Mouse (Mus musculus): ENCODE measurements around the gene Olfr972. TPM values are rescaled to one million over a fixed set of nuclear protein-coding genes. Genes with fewer than 3 reads are reported as not detected.
"Not testable (repeated sequence)": the region's sequence is repeated elsewhere in the genome, so short reads cannot be mapped to it uniquely, and the experiment has no call there.

Olfr972 gene
- not detected in 2 replicates for polyA plus RNA-seq (2015; fragmentation: Nextera tagmentation; extraction: Ambion mirVana)

DNA sequence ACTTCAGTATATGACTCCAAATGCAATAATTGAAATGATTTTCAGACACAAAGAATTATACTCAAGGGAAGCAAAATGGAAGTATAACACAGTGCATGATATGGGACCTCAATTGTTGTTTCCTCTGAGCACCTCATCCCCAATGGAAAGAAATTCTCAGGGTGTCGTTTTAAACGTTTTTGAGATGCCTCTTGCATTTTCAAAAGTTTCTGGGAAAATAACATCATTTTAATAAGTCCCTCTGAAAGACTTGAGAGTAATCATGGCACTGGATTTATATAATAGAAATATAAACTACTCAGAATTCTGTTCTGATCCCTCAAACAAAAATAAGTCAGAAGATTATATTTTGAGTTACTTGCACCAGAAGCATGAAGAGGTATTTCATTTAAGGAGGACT, at the start of gene Olfr972:
Olfr972 (plus strand) TSS at position 301 of the 400 bp plus-strand sequence.
- DNase-seq (no peak), ATAC-seq (no peak)
- Histone ChIP-seq H3K27ac (ENCODE audit: low read depth) (no peak within 1 kb of the TSS), H3K4me3 (ENCODE audit: low read depth, low read length) (no peak within 1 kb of the TSS), H3K4me1 (ENCODE audit: insufficient read depth) (no peaks in the 10 kb centered on the region), H3K9ac (replicated peaks) (no peak within 1 kb of the TSS), H3K9me3 (ENCODE audit: low read length) (no peaks in the 10 kb centered on the region), H3K4me2 (ENCODE audit: low read depth, low read length) (no peak within 1 kb of the TSS), H3K36me3 (replicated peaks; ENCODE audit: insufficient read depth, low read length) (no peaks in the 10 kb centered on the region), H3K27me3 (ENCODE audit: insufficient read depth, low read length) (no peaks in the 10 kb centered on the region)
- 43% methylated on average over 2 of the region's 2 CpGs for WGBS (ENCODE audit: insufficient replicate concordance)
- TF ChIP-seq CTCF (IDR thresholded peaks at IDR 0.05; ENCODE audit: low read depth) (no peak), EP300 (IDR thresholded peaks at IDR 0.05; ENCODE audit: low read depth) (no peak)

GRCm38 (mm10) chr9:39836576-39836975, 29.6 kb upstream of the Olfr972 start, which contains the start of gene Olfr971:
Gene Olfr971 (plus strand): TSS chr9:39836876.
- not testable (repeated sequence) for H3K4me1 ChIP-seq (ENCODE audit: insufficient read depth); DNase-seq; H3K9me3 ChIP-seq (ENCODE audit: low read length); H3K27ac ChIP-seq (ENCODE audit: low read depth); H3K4me3 ChIP-seq (ENCODE audit: low read depth, low read length); H3K36me3 ChIP-seq (replicated peaks; ENCODE audit: insufficient read depth, low read length); H3K27me3 ChIP-seq (ENCODE audit: insufficient read depth, low read length); H3K4me2 ChIP-seq (ENCODE audit: low read depth, low read length); H3K9ac ChIP-seq (replicated peaks); ATAC-seq
- 74% methylated on average over 1 of the region's 2 CpGs for WGBS (ENCODE audit: insufficient replicate concordance)

GRCm38 (mm10) chr9:39871986-39872385, 5.8 kb downstream of the Olfr972 start:
- H3K9ac ChIP-seq (replicated peaks); H3K36me3 ChIP-seq (replicated peaks; ENCODE audit: insufficient read depth, low read length); H3K27ac ChIP-seq (ENCODE audit: low read depth); H3K27me3 ChIP-seq (ENCODE audit: insufficient read depth, low read length); H3K4me3 ChIP-seq (ENCODE audit: low read depth, low read length); H3K9me3 ChIP-seq (ENCODE audit: low read length); ATAC-seq; DNase-seq; H3K4me2 ChIP-seq (ENCODE audit: low read depth, low read length); H3K4me1 ChIP-seq (ENCODE audit: insufficient read depth): not testable (repeated sequence)
- 59% methylated on average over 1 of the region's 1 CpGs for WGBS (ENCODE audit: insufficient replicate concordance)

DNA sequence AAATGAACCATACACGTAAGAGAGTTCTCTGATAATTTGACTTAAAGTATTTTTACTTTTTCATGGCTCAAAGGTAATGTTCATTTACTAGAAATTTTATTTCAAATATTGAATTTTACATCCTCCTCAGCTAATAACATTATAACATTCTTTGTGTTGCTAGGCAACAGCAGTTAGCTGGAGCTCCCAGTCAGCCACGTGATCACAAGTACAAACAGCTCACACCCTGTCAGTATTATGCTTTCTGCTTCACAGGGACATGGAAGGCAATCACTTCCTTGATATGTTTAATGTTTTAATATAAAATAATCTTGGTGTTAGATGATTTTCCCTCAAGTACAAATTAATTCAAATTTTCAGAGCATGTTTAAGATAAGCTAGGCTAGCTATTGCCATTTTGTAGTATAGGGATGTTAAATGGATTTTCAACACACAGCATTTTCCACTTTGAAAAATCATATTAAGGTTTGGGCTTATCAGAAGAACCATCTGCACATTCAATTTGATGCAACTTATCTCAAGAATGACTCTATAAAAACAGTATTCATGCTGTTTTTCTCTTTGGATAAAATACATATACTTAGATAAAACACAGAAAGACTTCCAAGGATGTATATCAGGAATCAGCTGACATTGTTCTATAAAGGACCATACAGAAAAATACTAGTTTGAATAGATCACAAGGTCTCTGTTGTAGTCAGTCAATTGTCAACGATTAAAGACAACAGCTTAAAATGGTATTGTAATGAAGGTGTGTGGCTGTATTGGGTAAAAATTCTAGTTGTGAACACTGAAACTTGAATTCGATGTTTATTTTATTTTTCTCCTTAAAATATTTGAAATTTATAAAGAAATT, 11.5 kb downstream of the Olfr972 start:
- WGBS (ENCODE audit: insufficient replicate concordance), result no CpG with 5 or more reads among the region's 4 CpGs
- H3K4me1 ChIP-seq (ENCODE audit: insufficient read depth); H3K4me3 ChIP-seq (ENCODE audit: low read depth, low read length); H3K27ac ChIP-seq (ENCODE audit: low read depth); H3K9ac ChIP-seq (replicated peaks); H3K27me3 ChIP-seq (ENCODE audit: insufficient read depth, low read length); H3K9me3 ChIP-seq (ENCODE audit: low read length); H3K4me2 ChIP-seq (ENCODE audit: low read depth, low read length); DNase-seq; H3K36me3 ChIP-seq (replicated peaks; ENCODE audit: insufficient read depth, low read length); ATAC-seq: not testable (repeated sequence)

DNA sequence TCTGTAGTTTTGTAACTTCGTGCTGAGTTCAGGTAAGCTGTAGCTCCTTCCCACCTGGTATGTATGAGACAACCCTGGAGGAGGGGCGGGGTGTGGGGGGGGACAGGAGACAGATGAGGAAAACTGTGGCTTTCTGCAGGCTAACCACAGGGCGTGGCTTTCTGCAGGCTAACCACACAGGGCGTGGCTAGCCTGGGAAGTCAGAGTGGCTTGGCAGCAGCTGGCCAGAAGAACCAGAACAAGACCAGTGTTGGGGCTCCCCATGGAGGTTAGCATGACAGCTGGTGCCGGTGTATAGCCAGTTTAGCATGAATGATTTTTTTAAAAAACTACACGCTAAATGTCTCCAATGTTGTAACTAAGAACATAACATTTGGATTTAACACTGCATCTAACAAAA, 38.9 kb downstream of the Olfr972 start:
- no peak overlapping the region for H3K4me2 ChIP-seq (ENCODE audit: low read depth, low read length)
- H3K4me1 ChIP-seq (ENCODE audit: insufficient read depth), result no peaks in the 10 kb centered on the region
- H3K27me3 ChIP-seq (ENCODE audit: insufficient read depth, low read length), result no peaks in the 10 kb centered on the region
- H3K27ac ChIP-seq (ENCODE audit: low read depth), result no peak overlapping the region
- H3K36me3 ChIP-seq (replicated peaks; ENCODE audit: insufficient read depth, low read length), result no peaks in the 10 kb centered on the region
- no peak overlapping the region for H3K4me3 ChIP-seq (ENCODE audit: low read depth, low read length)
- TF ChIP-seq EP300 (IDR thresholded peaks at IDR 0.05; ENCODE audit: low read depth) (no peak), CTCF (IDR thresholded peaks at IDR 0.05; ENCODE audit: low read depth) (no peak)
- ATAC-seq, result peak; percentile 38; the same call in 1 of the 2 replicates
- no peaks in the 10 kb centered on the region for H3K9me3 ChIP-seq (ENCODE audit: low read length)
- H3K9ac ChIP-seq (replicated peaks), result no peak overlapping the region
- WGBS (ENCODE audit: insufficient replicate concordance), result 34% methylated on average over 6 of the region's 6 CpGs
- peak; percentile 20 for DNase-seq

DNA sequence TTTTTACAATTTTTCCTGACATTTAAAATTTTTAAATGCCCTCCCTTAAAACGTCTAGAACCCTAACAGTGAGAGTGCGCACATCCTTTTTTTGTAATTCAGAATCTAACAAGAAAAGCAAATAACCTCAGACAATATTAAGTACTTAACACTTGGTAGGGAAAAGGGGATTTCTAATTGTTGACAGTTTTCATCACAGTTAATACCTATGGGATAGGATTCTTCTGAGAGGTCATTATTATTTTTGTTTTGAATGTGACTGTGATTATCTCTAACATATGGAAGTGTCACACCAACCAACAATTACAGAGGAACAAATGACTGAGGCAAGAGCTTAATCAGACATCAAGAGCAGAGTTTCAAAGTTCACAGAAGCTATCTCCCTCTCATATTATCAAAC, 40.8 kb downstream of the Olfr972 start, which contains the start of gene Olfr229:
Olfr229 (plus strand) TSS at position 301 of the 400 bp plus-strand sequence.
- Histone ChIP-seq H3K4me1 (ENCODE audit: insufficient read depth) (no peaks in the 10 kb centered on the region), H3K27me3 (ENCODE audit: insufficient read depth, low read length) (no peaks in the 10 kb centered on the region)

More for the DNA sequence above, 40.8 kb downstream of the Olfr972 start, which contains the start of gene Olfr229:
- no peak for ATAC-seq
- DNase-seq, result no peak
- no peak for TF ChIP-seq CTCF (IDR thresholded peaks at IDR 0.05; ENCODE audit: low read depth)
- no peak for TF ChIP-seq EP300 (IDR thresholded peaks at IDR 0.05; ENCODE audit: low read depth)
- Histone ChIP-seq H3K4me2 (ENCODE audit: low read depth, low read length) (no peak within 1 kb of the TSS), H3K4me3 (ENCODE audit: low read depth, low read length) (no peak within 1 kb of the TSS), H3K36me3 (replicated peaks; ENCODE audit: insufficient read depth, low read length) (no peaks in the 10 kb centered on the region), H3K9ac (replicated peaks) (no peak within 1 kb of the TSS), H3K9me3 (ENCODE audit: low read length) (no peaks in the 10 kb centered on the region), H3K27ac (ENCODE audit: low read depth) (no peak within 1 kb of the TSS)
- WGBS (ENCODE audit: insufficient replicate concordance), result 60% methylated on average over 2 of the region's 2 CpGs

All from liver, postnatal 0 days (tissue).